Mouse (Mus musculus) heart, embryonic 10.5 days (tissue): ENCODE measurements around the gene Myo3a. TPM values are rescaled to one million over a fixed set of nuclear protein-coding genes. Genes with fewer than 3 reads are reported as not detected.
"Not testable (repeated sequence)": the region's sequence is repeated elsewhere in the genome, so short reads cannot be mapped to it uniquely, and the experiment has no call there.

Source experiments
- DNase-seq: peaks from one replicate; pipeline ENCODE4 v3.0.0-alpha.2; 2017; ENCODE audit warnings: low spot score
- H3K27ac ChIP-seq: fragments of 300-500 bp; sonication (generic); 2 replicates; pipeline ENCODE4 v1.5.1; 2016; ENCODE audit warnings: mild to moderate bottlenecking
- H3K27me3 ChIP-seq: fragments of 300-500 bp; sonication (generic); 2 replicates; pipeline ENCODE4 v1.6.1; 2016; ENCODE audit warnings: mild to moderate bottlenecking; ENCODE audit not compliant: poor library complexity, insufficient read depth, severe bottlenecking
- H3K36me3 ChIP-seq: fragments of 300-500 bp; sonication (generic); 2 replicates; pipeline ENCODE4 v1.6.1; 2016; ENCODE audit warnings: mild to moderate bottlenecking, moderate library complexity
- H3K4me1 ChIP-seq: fragments of 300-500 bp; sonication (generic); 2 replicates; pipeline ENCODE4 v1.6.1; 2016; ENCODE audit warnings: mild to moderate bottlenecking
- H3K4me3 ChIP-seq: fragments of 300-500 bp; sonication (generic); 2 replicates; pipeline ENCODE4 v1.5.1; 2016; ENCODE audit warnings: mild to moderate bottlenecking, moderate library complexity
- H3K9me3 ChIP-seq: fragments of 300-500 bp; sonication (generic); 2 replicates; pipeline ENCODE4 v1.6.1; 2016; ENCODE audit warnings: mild to moderate bottlenecking, moderate library complexity
- WGBS: fragments of 180-500 bp; shearing (Covaris S2); methylation state at CpG from one replicate; pipeline ENCODE4 v1.1.7; 2016; 5-methylcytosine and 5-hydroxymethylcytosine counted together
- polyA plus RNA-seq: library from polyadenylated mRNA; unstranded; fragments of >200 nt; fragmentation: Nextera tagmentation; extraction: Ambion mirVana; gene quantifications from 2 replicates; pipeline ENCODE4 v1.2.1, GENCODE M21; 2016

Gene Myo3a
- not detected in 2 replicates for polyA plus RNA-seq

DNA sequence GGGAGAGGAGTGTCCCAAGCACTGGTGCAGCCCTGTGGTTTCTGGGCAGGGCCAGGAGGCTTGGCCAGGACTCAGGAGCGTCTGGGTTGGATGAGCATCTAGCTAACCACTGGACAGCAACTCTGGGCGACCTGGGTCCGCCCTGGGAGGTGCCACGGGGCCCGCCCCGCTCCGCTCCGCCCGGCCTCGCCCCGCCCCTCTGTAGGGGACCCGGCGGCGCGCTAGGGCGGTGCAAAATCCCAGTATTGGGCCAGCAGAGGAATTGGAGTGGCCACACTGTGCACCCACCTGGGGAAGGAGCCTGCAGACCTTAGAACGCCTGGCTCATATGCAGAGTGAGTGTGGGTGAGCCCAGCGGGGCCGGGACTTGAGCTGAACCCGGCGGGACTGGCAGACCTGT, at the start of gene Myo3a:
Myo3a (plus strand) TSS at position 196 of the 400 bp plus-strand sequence.
- Histone ChIP-seq H3K4me3 (peak within 1 kb of the TSS; percentile 62), H3K4me1 (peaks cover 5% of the 10 kb centered on the region; the same call in 1 of the 2 replicates), H3K27ac (0 out of 2 replicates have a peak within 1 kb of the TSS, but pooled peaks have one; percentile 16), H3K36me3 (no peaks in the 10 kb centered on the region), H3K27me3 (no peaks in the 10 kb centered on the region), H3K9me3 (no peaks in the 10 kb centered on the region)
- DNase-seq: peak; percentile 67
- under 1% methylated on average over 21 of the region's 21 CpGs for WGBS

GRCm38 (mm10) chr2:22250462-22250861, 23.2 kb downstream of the Myo3a start:
- no peak overlapping the region for H3K4me3 ChIP-seq
- no peaks in the 10 kb centered on the region for H3K4me1 ChIP-seq
- no peaks in the 10 kb centered on the region for H3K36me3 ChIP-seq
- no peaks in the 10 kb centered on the region for H3K27me3 ChIP-seq
- no peak overlapping the region for H3K27ac ChIP-seq
- H3K9me3 ChIP-seq: no peaks in the 10 kb centered on the region
- DNase-seq: no peak
- WGBS: 83% methylated on average over 3 of the region's 3 CpGs

DNA sequence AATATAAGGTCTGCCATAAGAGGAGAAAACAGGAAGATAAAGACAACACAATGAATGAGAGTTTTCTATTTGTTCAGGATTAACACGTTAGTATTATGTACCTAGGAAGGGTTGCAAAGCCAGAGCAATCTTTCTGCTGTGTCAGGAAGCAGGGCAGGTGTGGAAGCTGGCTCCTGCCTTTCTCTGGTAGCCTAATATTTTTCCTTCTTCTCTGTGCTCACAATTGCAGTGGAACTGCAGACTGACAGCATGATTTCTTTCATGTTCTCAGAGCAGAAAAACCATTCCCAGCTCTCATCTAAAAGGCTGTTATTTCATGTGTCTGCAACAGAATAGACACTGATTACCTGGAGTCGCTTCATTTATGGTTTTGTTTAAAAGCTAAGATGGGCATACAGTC, 23.7 kb downstream of the Myo3a start:
- no peak for DNase-seq
- Histone ChIP-seq H3K4me3 (no peak overlapping the region), H3K27me3 (no peaks in the 10 kb centered on the region), H3K36me3 (no peaks in the 10 kb centered on the region), H3K9me3 (no peaks in the 10 kb centered on the region), H3K4me1 (no peaks in the 10 kb centered on the region), H3K27ac (no peak overlapping the region)
- 75% methylated on average over 2 of the region's 2 CpGs for WGBS

- no peaks in the 10 kb centered on the region for H3K9me3 ChIP-seq
- H3K4me1 ChIP-seq: no peaks in the 10 kb centered on the region
- H3K27me3 ChIP-seq: no peaks in the 10 kb centered on the region
- H3K4me3 ChIP-seq: no peak overlapping the region
- no peak overlapping the region for H3K27ac ChIP-seq
- H3K36me3 ChIP-seq: no peaks in the 10 kb centered on the region
- DNase-seq: no peak
These were observed 28.3 kb downstream of the Myo3a start for GRCm38 (mm10) chr2:22255600-22255999.

DNA sequence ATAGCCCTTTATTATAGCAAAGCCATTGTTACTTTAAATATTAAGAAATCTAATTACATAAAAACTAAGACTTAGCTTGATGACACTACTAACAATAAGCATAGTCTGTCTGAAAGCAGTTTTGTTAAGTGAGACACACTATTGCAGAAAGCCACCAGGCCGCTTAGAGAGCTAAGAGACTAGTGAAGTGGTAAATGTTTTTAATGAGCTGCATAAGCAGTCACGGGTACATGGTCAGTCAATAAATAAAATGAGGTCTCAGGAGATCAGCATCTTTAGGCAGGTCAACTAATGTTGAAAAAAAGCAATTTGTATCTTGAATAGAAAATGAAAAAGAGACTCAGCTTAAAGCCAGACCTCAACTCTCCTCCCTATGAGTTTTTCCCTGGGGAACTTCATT, 44.3 kb downstream of the Myo3a start:
- Histone ChIP-seq H3K27me3 (no peaks in the 10 kb centered on the region), H3K4me1 (no peaks in the 10 kb centered on the region), H3K9me3 (no peaks in the 10 kb centered on the region), H3K36me3 (no peaks in the 10 kb centered on the region), H3K27ac (no peak overlapping the region), H3K4me3 (no peak overlapping the region)
- 82% methylated on average over 2 of the region's 2 CpGs for WGBS
- no peak for DNase-seq

DNA sequence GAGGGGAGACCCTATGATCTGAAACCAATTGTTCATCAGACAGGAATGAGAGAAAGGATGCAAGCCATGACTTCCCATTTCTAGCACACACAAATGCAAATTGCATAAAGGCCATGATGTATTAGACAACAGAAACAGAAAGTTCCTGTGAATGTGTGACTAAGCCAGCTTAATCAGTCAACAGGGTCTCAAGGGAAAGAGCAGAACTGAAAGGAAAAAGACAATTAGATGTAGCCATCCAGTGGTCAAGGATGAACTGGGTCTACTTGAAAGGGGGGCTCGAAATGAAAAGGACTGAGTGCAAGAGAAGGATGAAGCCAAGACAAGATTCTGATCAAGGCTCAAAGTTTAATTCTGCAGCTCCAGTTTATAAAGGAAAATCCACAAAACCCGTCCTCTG, 58.1 kb downstream of the Myo3a start:
- H3K27me3 ChIP-seq: no peaks in the 10 kb centered on the region
- no peaks in the 10 kb centered on the region for H3K9me3 ChIP-seq
- H3K4me3 ChIP-seq: no peak overlapping the region
- no peaks in the 10 kb centered on the region for H3K4me1 ChIP-seq
- WGBS: 62% methylated on average over 2 of the region's 2 CpGs
- H3K27ac ChIP-seq: no peak overlapping the region
- DNase-seq: no peak
- no peaks in the 10 kb centered on the region for H3K36me3 ChIP-seq

DNA sequence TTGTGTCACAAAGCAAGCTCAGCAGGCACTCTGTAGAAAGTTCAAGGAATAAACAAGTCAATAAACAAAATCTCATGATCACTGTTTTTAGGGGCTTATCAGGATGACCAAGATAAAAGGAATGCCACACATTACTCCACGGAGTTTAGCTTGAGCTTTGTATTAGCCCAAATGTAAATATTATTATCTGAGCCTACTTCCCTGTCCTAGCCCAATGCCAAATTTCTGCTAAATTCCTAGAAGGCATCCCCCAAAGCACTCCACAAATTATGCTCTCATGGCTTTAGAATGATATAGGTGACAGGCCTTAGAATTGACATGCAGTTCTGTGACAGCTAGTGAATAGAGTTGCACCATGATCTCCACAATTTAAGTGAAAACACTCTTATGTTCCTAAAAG, 58.5 kb downstream of the Myo3a start:
- no peaks in the 10 kb centered on the region for H3K36me3 ChIP-seq
- no peak overlapping the region for H3K27ac ChIP-seq
- no peaks in the 10 kb centered on the region for H3K27me3 ChIP-seq
- DNase-seq: no peak
- H3K4me3 ChIP-seq: no peak overlapping the region
- H3K4me1 ChIP-seq: no peaks in the 10 kb centered on the region
- H3K9me3 ChIP-seq: no peaks in the 10 kb centered on the region
- WGBS: 16% methylated on average over 1 of the region's 1 CpGs

- H3K36me3 ChIP-seq: no peaks in the 10 kb centered on the region
- H3K27ac ChIP-seq: no peak overlapping the region
- WGBS: 68% methylated on average over 11 of the region's 11 CpGs
- no peaks in the 10 kb centered on the region for H3K4me1 ChIP-seq
- no peak overlapping the region for H3K4me3 ChIP-seq
- DNase-seq: no peak
- no peaks in the 10 kb centered on the region for H3K27me3 ChIP-seq
- H3K9me3 ChIP-seq: no peaks in the 10 kb centered on the region
These were observed 66.5 kb downstream of the Myo3a start for GRCm38 (mm10) chr2:22293579-22294446.

DNA sequence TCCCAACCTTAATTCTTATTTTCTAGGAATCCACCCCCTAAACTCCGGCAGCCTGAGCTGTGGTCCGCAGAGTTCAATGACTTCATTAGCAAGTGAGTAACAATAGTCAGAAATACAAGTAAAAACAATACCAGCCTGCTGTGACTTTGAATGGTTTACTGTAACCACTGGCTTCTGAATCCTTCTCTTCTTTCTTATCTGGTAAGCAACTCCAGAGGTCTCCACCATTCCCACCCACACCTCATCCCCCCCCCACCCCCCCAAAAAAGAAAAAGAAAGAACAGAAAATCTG, 67.1 kb downstream of the Myo3a start:
- Histone ChIP-seq H3K36me3 (no peaks in the 10 kb centered on the region), H3K4me1 (no peaks in the 10 kb centered on the region), H3K9me3 (no peaks in the 10 kb centered on the region), H3K4me3 (no peak overlapping the region), H3K27me3 (no peaks in the 10 kb centered on the region), H3K27ac (no peak overlapping the region)
- WGBS: 48% methylated on average over 2 of the region's 2 CpGs
- DNase-seq: no peak

DNA sequence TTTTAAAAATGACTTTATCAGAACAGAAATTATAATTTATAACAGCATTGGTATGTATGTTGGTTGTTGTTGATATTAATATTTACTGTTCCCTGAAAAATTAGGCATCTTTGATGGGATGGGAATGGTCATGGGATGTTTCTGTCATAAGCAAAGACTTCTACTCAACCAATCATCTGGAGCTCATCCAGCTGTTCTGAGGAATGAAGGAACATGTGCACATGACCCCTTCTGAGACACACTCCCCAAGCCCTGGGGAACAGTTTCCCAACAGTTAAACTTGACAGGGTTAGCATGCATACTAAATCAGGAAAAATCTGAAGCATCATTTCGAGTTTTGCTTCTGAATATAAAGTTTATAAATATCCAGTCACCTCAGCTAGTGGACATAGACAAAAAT, 70.6 kb downstream of the Myo3a start:
- WGBS: 76% methylated on average over 1 of the region's 1 CpGs
- H3K27ac ChIP-seq: no peak overlapping the region
- no peak for DNase-seq
- H3K4me3 ChIP-seq: no peak overlapping the region
- H3K27me3 ChIP-seq: no peaks in the 10 kb centered on the region
- no peaks in the 10 kb centered on the region for H3K9me3 ChIP-seq
- no peaks in the 10 kb centered on the region for H3K4me1 ChIP-seq
- no peaks in the 10 kb centered on the region for H3K36me3 ChIP-seq

DNA sequence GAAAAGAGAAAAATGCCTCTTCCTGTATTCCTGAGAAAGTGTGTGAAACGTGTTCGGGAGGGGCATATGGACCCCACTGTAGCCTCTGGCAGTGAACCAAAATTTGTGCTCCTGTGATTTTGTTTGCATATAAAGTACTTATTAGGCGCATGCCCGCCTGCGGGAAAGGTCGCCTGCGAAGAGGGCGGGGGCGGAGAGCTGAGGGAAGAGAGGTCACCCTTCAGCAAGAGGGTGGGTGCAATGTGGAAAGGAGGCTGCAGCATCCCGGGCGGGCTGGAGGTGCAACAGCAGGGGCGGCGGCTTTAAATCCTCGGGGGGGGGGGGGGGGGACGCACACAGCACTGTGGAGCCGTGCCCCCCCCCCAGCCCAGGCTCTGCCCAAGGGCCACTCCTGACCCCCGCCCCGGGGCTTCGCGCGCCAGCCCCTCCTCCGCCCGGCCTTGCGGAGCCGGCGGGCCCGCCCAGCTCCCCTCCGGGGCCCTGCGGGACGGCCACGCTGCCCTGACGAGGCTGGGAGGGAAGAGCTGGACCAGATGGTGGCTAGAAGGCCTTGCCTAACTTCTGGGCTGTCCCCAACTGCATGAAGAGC, 111.1 kb downstream of the Myo3a start:
- no peak for DNase-seq
- WGBS: 5% methylated on average over 27 of the region's 32 CpGs
- H3K36me3 ChIP-seq: no peaks in the 10 kb centered on the region
- no peaks in the 10 kb centered on the region for H3K9me3 ChIP-seq
- peak overlapping the region; percentile 62 for H3K4me3 ChIP-seq
- no peaks in the 10 kb centered on the region for H3K27me3 ChIP-seq
- H3K27ac ChIP-seq: peak overlapping the region; percentile 53
- H3K4me1 ChIP-seq: peaks cover 6% of the 10 kb centered on the region; the same call in 1 of the 2 replicates

DNA sequence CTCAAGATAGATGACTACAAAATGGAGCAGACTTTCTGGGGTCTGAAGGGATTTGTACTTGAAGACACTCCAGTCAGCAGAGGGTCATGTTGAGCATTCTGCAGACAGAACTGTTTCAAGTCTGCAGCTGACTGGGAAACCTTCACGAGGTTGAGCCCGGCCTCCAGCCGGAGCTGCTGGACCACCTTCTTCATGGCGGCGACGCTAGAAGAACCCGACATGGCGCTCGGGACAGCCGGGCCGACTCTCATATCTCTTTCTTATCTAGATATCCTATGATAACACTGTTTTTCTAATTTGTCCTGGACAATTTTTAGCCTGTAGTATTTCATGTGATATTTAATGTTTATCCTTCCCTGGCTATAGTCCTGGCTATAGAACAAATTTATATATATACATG, 183.2 kb downstream of the Myo3a start:
- WGBS: 89% methylated on average over 11 of the region's 11 CpGs
- H3K4me3 ChIP-seq, H3K27me3 ChIP-seq, DNase-seq, H3K36me3 ChIP-seq, H3K4me1 ChIP-seq, H3K27ac ChIP-seq, H3K9me3 ChIP-seq: not testable (repeated sequence)

GRCm38 (mm10) chr2:22548421-22548820, 321.1 kb downstream of the Myo3a start:
- no peaks in the 10 kb centered on the region for H3K9me3 ChIP-seq
- 76% methylated on average over 6 of the region's 6 CpGs for WGBS
- H3K27ac ChIP-seq: no peak overlapping the region
- no peaks in the 10 kb centered on the region for H3K36me3 ChIP-seq
- DNase-seq: no peak
- no peak overlapping the region for H3K4me3 ChIP-seq
- H3K4me1 ChIP-seq: no peaks in the 10 kb centered on the region
- no peaks in the 10 kb centered on the region for H3K27me3 ChIP-seq
